Mouse (Mus musculus): Measurements from ENCODE around the gene Ltbr. TPM values are rescaled to one million over a fixed set of nuclear protein-coding genes. Genes with fewer than 3 reads are reported as not detected.

The Ltbr gene
- polyA plus RNA-seq, 1 experiment from 2014 or later = 67.4 TPM

- ATAC-seq (replicated peaks; ENCODE audit: low FRiP score, low TSS enrichment, low read depth) = no peak
- DNase-seq (ENCODE audit: low spot score) = no peak
- WGBS = 71% methylated on average over 13 of the region's 13 CpGs
Measured at GRCm38 (mm10) chr6:125266091-125266490, 47.6 kb downstream of the Ltbr start.

GRCm38 (mm10) chr6:125265239-125265638, 48.4 kb downstream of the Ltbr start:
- H3K36me3 ChIP-seq (ENCODE audit: control insufficient read depth, insufficient read depth, low read length) = no peaks in the 10 kb centered on the region
- no peak overlapping the region for H3K4me2 ChIP-seq (ENCODE audit: low read length)
- no peak for DNase-seq (ENCODE audit: low spot score)
- H3K27me3 ChIP-seq (replicated peaks; ENCODE audit: control insufficient read depth, insufficient read depth, low read length) = no peaks in the 10 kb centered on the region
- no peak for ATAC-seq (replicated peaks; ENCODE audit: low FRiP score, low TSS enrichment, low read depth)
- H3K4me1 ChIP-seq (replicated peaks; ENCODE audit: control insufficient read depth, insufficient read depth, low read length) = no peaks in the 10 kb centered on the region
- no peak overlapping the region for H3K4me3 ChIP-seq (ENCODE audit: low read depth, low read length)
- WGBS = 58% methylated on average over 10 of the region's 10 CpGs
- no peaks in the 10 kb centered on the region for H3K9me3 ChIP-seq (ENCODE audit: control insufficient read depth, low read length)
- H3K27ac ChIP-seq (ENCODE audit: low read depth) = no peak overlapping the region
- H3K9ac ChIP-seq (ENCODE audit: low read length) = no peak overlapping the region

More at GRCm38 (mm10) chr6:125266091-125266490, 47.6 kb downstream of the Ltbr start:
- Histone ChIP-seq H3K4me1 (replicated peaks; ENCODE audit: control insufficient read depth, insufficient read depth, low read length) (no peaks in the 10 kb centered on the region), H3K9ac (ENCODE audit: low read length) (no peak overlapping the region), H3K27me3 (replicated peaks; ENCODE audit: control insufficient read depth, insufficient read depth, low read length) (no peaks in the 10 kb centered on the region), H3K9me3 (ENCODE audit: control insufficient read depth, low read length) (no peaks in the 10 kb centered on the region), H3K27ac (ENCODE audit: low read depth) (no peak overlapping the region), H3K36me3 (ENCODE audit: control insufficient read depth, insufficient read depth, low read length) (no peaks in the 10 kb centered on the region), H3K4me2 (ENCODE audit: low read length) (no peak overlapping the region), H3K4me3 (ENCODE audit: low read depth, low read length) (no peak overlapping the region)

- Histone ChIP-seq H3K36me3 (ENCODE audit: control insufficient read depth, insufficient read depth, low read length) (no peaks in the 10 kb centered on the region), H3K4me2 (ENCODE audit: low read length) (no peak overlapping the region), H3K27me3 (replicated peaks; ENCODE audit: control insufficient read depth, insufficient read depth, low read length) (no peaks in the 10 kb centered on the region), H3K9ac (ENCODE audit: low read length) (no peak overlapping the region), H3K9me3 (ENCODE audit: control insufficient read depth, low read length) (no peaks in the 10 kb centered on the region), H3K27ac (ENCODE audit: low read depth) (no peak overlapping the region), H3K4me3 (ENCODE audit: low read depth, low read length) (no peak overlapping the region), H3K4me1 (replicated peaks; ENCODE audit: control insufficient read depth, insufficient read depth, low read length) (no peaks in the 10 kb centered on the region)
- no peak for ATAC-seq (replicated peaks; ENCODE audit: low FRiP score, low TSS enrichment, low read depth)
- no peak for DNase-seq (ENCODE audit: low spot score)
- 73% methylated on average over 9 of the region's 9 CpGs for WGBS
Measured at GRCm38 (mm10) chr6:125264219-125264618, 49.5 kb downstream of the Ltbr start.

GRCm38 (mm10) chr6:125260006-125260555, 53.6 kb downstream of the Ltbr start:
- 61% methylated on average over 10 of the region's 10 CpGs for WGBS
- no peaks in the 10 kb centered on the region for H3K9me3 ChIP-seq (ENCODE audit: control insufficient read depth, low read length)
- ATAC-seq (replicated peaks; ENCODE audit: low FRiP score, low TSS enrichment, low read depth) = no peak
- no peak overlapping the region for H3K27ac ChIP-seq (ENCODE audit: low read depth)
- H3K4me3 ChIP-seq (ENCODE audit: low read depth, low read length) = no peak overlapping the region
- no peaks in the 10 kb centered on the region for H3K36me3 ChIP-seq (ENCODE audit: control insufficient read depth, insufficient read depth, low read length)
- no peak overlapping the region for H3K4me2 ChIP-seq (ENCODE audit: low read length)
- no peak for DNase-seq (ENCODE audit: low spot score)
- H3K4me1 ChIP-seq (replicated peaks; ENCODE audit: control insufficient read depth, insufficient read depth, low read length) = no peaks in the 10 kb centered on the region
- H3K9ac ChIP-seq (ENCODE audit: low read length) = no peak overlapping the region
- no peaks in the 10 kb centered on the region for H3K27me3 ChIP-seq (replicated peaks; ENCODE audit: control insufficient read depth, insufficient read depth, low read length)

Other genes starting within 250 kb of the Ltbr start
- 2.3 and 3.0 TPM in 2 replicates for gene Lpar5, start 246.0 kb downstream of the Ltbr start, polyA plus RNA-seq (2014; fragmentation: Nextera tagmentation; extraction: Ambion mirVana)
- 74.2 and 74.8 TPM in 2 replicates for gene Chd4, start 217.9 kb downstream of the Ltbr start, polyA plus RNA-seq (2014; fragmentation: Nextera tagmentation; extraction: Ambion mirVana)
- gene Nop2, start 182.0 kb downstream of the Ltbr start, polyA plus RNA-seq (2014; fragmentation: Nextera tagmentation; extraction: Ambion mirVana) = 72.1 and 75.2 TPM in 2 replicates
- gene Iffo1, start 168.6 kb downstream of the Ltbr start, polyA plus RNA-seq (2014; fragmentation: Nextera tagmentation; extraction: Ambion mirVana) = 6.7 and 7.6 TPM in 2 replicates
- gene Gapdh, start 147.4 kb downstream of the Ltbr start, polyA plus RNA-seq (2014; fragmentation: Nextera tagmentation; extraction: Ambion mirVana) = 2,406 and 2,408 TPM in 2 replicates
- 109 and 129 TPM in 2 replicates for gene Ncapd2, start 122.2 kb downstream of the Ltbr start, polyA plus RNA-seq (2014; fragmentation: Nextera tagmentation; extraction: Ambion mirVana)
- gene Mrpl51, start 122.1 kb downstream of the Ltbr start, polyA plus RNA-seq (2014; fragmentation: Nextera tagmentation; extraction: Ambion mirVana) = 217 and 221 TPM in 2 replicates
- gene Vamp1, start 98.3 kb downstream of the Ltbr start, polyA plus RNA-seq (2014; fragmentation: Nextera tagmentation; extraction: Ambion mirVana) = 2.5 and 2.7 TPM in 2 replicates
- 5.7 and 7.1 TPM in 2 replicates for gene Tapbpl, start 82.0 kb downstream of the Ltbr start, polyA plus RNA-seq (2014; fragmentation: Nextera tagmentation; extraction: Ambion mirVana)
- gene Cd27, start 76.9 kb downstream of the Ltbr start, polyA plus RNA-seq (2014; fragmentation: Nextera tagmentation; extraction: Ambion mirVana) = 1.4 and 2.1 TPM in 2 replicates
- 0.12 TPM in 1 of 2 replicates, not detected in the other for gene Tuba3a, start 27.8 kb downstream of the Ltbr start, polyA plus RNA-seq (2014; fragmentation: Nextera tagmentation; extraction: Ambion mirVana)
- gene Scnn1a, start 6.8 kb upstream of the Ltbr start, polyA plus RNA-seq (2014; fragmentation: Nextera tagmentation; extraction: Ambion mirVana) = 2.0 TPM in 2 replicates
- gene Tnfrsf1a, start 35.5 kb upstream of the Ltbr start, polyA plus RNA-seq (2014; fragmentation: Nextera tagmentation; extraction: Ambion mirVana) = 60.6 and 63.3 TPM in 2 replicates
- gene Plekhg6, start 66.9 kb upstream of the Ltbr start, polyA plus RNA-seq (2014; fragmentation: Nextera tagmentation; extraction: Ambion mirVana) = 2.4 and 2.8 TPM in 2 replicates
- 162 and 185 TPM in 2 replicates for gene Cd9, start 180.9 kb upstream of the Ltbr start, polyA plus RNA-seq (2014; fragmentation: Nextera tagmentation; extraction: Ambion mirVana)
- gene Vwf, start 232.9 kb upstream of the Ltbr start, polyA plus RNA-seq (2014; fragmentation: Nextera tagmentation; extraction: Ambion mirVana) = 10.3 and 14.1 TPM in 2 replicates